Mouse (Mus musculus) heart, embryonic 14.5 days (tissue): Measurements from ENCODE around the gene Lmf2. TPM values are rescaled to one million over a fixed set of nuclear protein-coding genes. Genes with fewer than 3 reads are reported as not detected.
A peak's percentile ranks its signal among the peaks of the same experiment; 100 is the strongest.

Experiments
- ATAC-seq: fragments of 200-750 bp; cut with Nextera tagmentation; 2 replicates; pipeline ENCODE4 v1.8.0; 2017; ENCODE audit warnings: low read depth, moderate TSS enrichment; ENCODE audit not compliant: insufficient number of reproducible peaks, insufficient read depth, low FRiP score
- H3K27ac ChIP-seq, 2 experiments: fragments of 200-500 bp in 1 of 2; fragments of 300-500 bp in 1 of 2; sonication (generic) in 1 of 2; replicated peaks in 1 of 2; 2 replicates each; pipeline ENCODE4 v1.5.1; 2012 to 2014; ENCODE audit warnings: low read depth in 2 of 2, low read length in 2 of 2, control low read depth in 1 of 2, mild to moderate bottlenecking in 1 of 2, mixed read lengths in 1 of 2; ENCODE audit not compliant: control insufficient read depth in 1 of 2, insufficient read depth in 1 of 2
- H3K27me3 ChIP-seq: fragments of 300-500 bp; sonication (generic); 2 replicates; pipeline ENCODE4 v1.6.1; 2014; ENCODE audit warnings: mild to moderate bottlenecking, low read length, control low read depth; ENCODE audit not compliant: control insufficient read depth, insufficient read depth
- H3K36me3 ChIP-seq: fragments of 300-500 bp; sonication (generic); 2 replicates; pipeline ENCODE4 v1.6.1; 2014; ENCODE audit warnings: mild to moderate bottlenecking, control low read depth, low read length, mixed read lengths; ENCODE audit not compliant: control insufficient read depth, insufficient read depth
- H3K4me1 ChIP-seq, 2 experiments: fragments of 200-500 bp in 1 of 2; fragments of 300-500 bp in 1 of 2; sonication (generic) in 1 of 2; 2 replicates each; pipeline ENCODE4 v1.6.1; 2012 to 2014; ENCODE audit warnings: low read length in 2 of 2, control low read depth in 1 of 2, mixed read lengths in 1 of 2; ENCODE audit not compliant: control insufficient read depth in 2 of 2, insufficient read depth in 2 of 2
- H3K4me2 ChIP-seq: fragments of 300-500 bp; sonication (generic); 2 replicates; pipeline ENCODE4 v1.6.1; 2014; ENCODE audit warnings: mild to moderate bottlenecking, low read length
- H3K4me3 ChIP-seq, 2 experiments: fragments of 200-500 bp in 1 of 2; fragments of 300-500 bp in 1 of 2; sonication (generic) in 1 of 2; 2 replicates each; pipeline ENCODE4 v1.5.1; 2012 to 2014; ENCODE audit warnings: low read length in 2 of 2, mild to moderate bottlenecking in 2 of 2, control low read depth in 1 of 2, low read depth in 1 of 2, moderate library complexity in 1 of 2; ENCODE audit not compliant: control insufficient read depth in 1 of 2, insufficient read depth in 1 of 2
- H3K9ac ChIP-seq: fragments of 300-500 bp; sonication (generic); 2 replicates; pipeline ENCODE4 v1.6.1; 2014; ENCODE audit warnings: mild to moderate bottlenecking, low read length
- H3K9me3 ChIP-seq: fragments of 300-500 bp; sonication (generic); 2 replicates; pipeline ENCODE4 v1.6.1; 2016; ENCODE audit warnings: low read length, control low read depth; ENCODE audit not compliant: control insufficient read depth
- WGBS: fragments of 180-500 bp; shearing (Covaris S2); extraction: QIAGEN DNeasy Blood & Tissue Kit; methylation state at CpG from one replicate; pipeline ENCODE4 v1.1.7; 2014; 5-methylcytosine and 5-hydroxymethylcytosine counted together
- polyA plus RNA-seq: library from polyadenylated mRNA; unstranded; fragments of >200 nt; fragmentation: Nextera tagmentation; extraction: Ambion mirVana; gene quantifications from 2 replicates; pipeline ENCODE4 v1.2.1, GENCODE M21; 2014

Gene Lmf2
- 33.5 and 36.2 TPM in 2 replicates for polyA plus RNA-seq

DNA sequence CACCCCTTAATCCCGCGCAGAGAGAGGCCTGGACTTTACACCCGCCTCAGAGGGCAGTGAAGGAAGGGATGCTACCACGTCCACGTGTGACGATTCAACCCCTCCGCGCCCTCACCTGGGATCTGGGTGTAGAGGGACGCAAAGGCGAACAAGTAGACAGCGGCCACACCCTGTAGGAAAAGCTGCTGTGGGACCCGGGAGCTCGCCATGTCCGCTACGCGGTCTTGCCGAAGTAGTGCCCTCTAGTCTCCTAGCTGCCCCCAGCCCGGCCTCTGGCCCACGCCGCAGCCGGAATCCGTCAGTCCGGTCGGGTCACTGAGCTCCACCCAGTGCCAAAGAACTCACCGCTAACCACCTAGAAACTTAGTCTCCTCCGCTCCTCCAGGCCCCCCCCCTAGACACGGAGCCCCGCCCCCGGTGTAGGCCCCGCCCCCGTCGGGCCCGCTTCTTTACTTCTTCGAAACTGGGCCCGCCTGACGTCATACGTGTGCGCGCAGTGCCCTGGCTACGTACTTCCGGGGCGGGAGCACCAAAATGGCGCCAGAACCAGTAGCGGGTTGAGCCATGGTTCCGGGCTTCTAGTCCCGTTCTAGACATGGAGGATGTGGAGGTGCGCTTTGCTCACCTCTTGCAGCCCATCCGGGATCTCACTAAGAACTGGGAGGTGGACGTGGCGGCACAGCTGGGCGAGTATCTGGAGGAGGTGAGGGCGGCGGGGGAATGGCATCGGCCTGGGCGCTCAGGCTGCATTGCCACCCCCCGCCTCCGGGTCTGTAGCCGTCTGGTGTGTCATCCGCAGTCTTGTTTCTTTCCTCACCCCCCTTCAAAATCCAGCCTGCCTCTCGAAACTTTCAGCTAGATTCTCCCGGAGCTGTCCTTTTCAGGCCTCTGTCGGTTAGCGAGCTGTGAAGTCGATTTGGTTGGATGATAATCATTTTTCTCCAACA lies at the start of gene Lmf2, which contains the start of gene Ncaph2:
Gene Lmf2 (minus strand): TSS at position 419 of the 947 bp plus-strand sequence.
Gene Ncaph2 (plus strand): TSS at position 479 of the 947 bp plus-strand sequence.
- Histone ChIP-seq H3K27ac (peak within 1 kb of the TSS; percentile 71 to 87), H3K36me3 (peaks cover 47% of the 10 kb centered on the region), H3K4me2 (peak within 1 kb of the TSS; percentile 80), H3K4me3 (peak within 1 kb of the TSS; percentile 79 to 85), H3K4me1 (peaks cover 9 to 34% of the 10 kb centered on the region in 2 experiments), H3K9ac (peak within 1 kb of the TSS; percentile 93), H3K27me3 (no peaks in the 10 kb centered on the region), H3K9me3 (no peaks in the 10 kb centered on the region)
- WGBS, result under 1% methylated on average over 64 of the region's 64 CpGs
- ATAC-seq, result peak; percentile 89

DNA sequence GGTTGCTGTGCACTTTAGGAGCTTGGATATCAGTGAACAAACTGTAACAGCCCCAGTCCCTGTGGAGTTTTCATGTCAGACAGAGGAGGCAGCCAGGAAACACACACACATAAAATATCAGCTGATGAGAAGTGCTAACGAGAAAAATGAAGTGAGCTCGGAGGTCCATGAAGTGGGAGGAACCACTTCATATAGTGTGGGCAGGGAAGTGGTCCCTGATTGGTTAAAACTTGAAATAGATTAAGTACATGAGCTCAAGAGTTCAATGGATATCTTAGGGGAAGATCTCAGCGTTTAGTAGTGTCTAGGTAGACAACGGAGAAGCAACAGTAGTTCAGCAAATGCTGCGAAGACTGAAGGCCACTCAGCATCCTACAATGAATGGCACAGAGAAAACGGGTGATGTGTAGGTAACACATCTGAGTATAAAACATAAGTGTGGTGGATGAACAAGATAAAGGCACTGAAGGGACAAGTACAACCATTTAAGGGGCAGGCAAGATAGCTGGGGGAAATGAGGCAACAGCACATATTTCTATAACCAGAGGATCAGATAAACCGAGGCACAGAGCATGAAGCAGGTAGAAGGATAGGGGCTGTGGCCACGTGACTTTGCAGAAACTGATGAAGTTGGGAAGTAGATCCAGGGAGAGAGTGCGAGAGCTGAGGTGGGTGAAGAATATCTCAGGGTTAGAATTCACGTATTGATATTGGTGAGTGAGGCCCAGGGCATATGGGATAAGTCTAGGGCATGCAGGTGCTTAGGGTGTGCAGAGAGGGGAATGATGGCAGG lies 49.6 kb upstream of the Lmf2 start:
- H3K27me3 ChIP-seq, result no peaks in the 10 kb centered on the region
- H3K4me2 ChIP-seq, result no peak overlapping the region
- no peak overlapping the region for H3K27ac ChIP-seq
- H3K4me3 ChIP-seq, result no peak overlapping the region
- H3K36me3 ChIP-seq, result no peaks in the 10 kb centered on the region
- no peak overlapping the region for H3K9ac ChIP-seq
- peaks cover 10% of the 10 kb centered on the region; the same call in 1 of the 2 replicates for H3K9me3 ChIP-seq
- H3K4me1 ChIP-seq, result no peaks in the 10 kb centered on the region
- WGBS, result 70% methylated on average over 10 of the region's 10 CpGs
- no peak for ATAC-seq

DNA sequence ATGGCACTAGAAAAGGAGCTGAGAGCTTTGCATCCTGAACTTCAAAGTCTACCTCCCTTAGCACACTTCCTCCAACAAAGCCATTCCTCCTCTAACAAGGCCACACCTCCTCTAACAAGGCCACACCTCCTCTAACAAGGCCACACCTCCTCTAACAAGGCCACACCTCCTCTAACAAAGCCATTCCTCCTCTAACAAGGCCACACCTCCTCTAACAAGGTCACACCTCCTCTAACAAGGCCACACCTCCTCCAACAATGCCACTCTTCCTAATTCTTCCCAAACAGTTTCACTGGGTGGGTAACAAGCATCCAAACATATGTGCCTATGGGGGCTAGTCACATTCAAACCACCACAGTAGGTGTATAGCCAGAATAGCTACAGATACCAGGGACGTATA lies 47.0 kb upstream of the Lmf2 start:
- no peak for ATAC-seq

GRCm38 (mm10) chr15:89399716-89400115 lies 44.3 kb upstream of the Lmf2 start:
- no peak overlapping the region for H3K4me3 ChIP-seq
- no peak overlapping the region for H3K9ac ChIP-seq
- H3K4me1 ChIP-seq, result no peaks in the 10 kb centered on the region
- no peak for ATAC-seq
- no peak overlapping the region for H3K4me2 ChIP-seq
- 40% methylated on average over 1 of the region's 1 CpGs for WGBS
- no peaks in the 10 kb centered on the region for H3K9me3 ChIP-seq
- H3K27ac ChIP-seq, result no peak overlapping the region
- H3K27me3 ChIP-seq, result no peaks in the 10 kb centered on the region
- H3K36me3 ChIP-seq, result no peaks in the 10 kb centered on the region

More for the DNA sequence above, 47.0 kb upstream of the Lmf2 start:
- H3K4me3 ChIP-seq, result no peak overlapping the region
- H3K27ac ChIP-seq, result no peak overlapping the region
- WGBS, result 73% methylated on average over 1 of the region's 1 CpGs
- peaks cover 5% of the 10 kb centered on the region; the same call in 1 of the 2 replicates for H3K9me3 ChIP-seq
- H3K9ac ChIP-seq, result no peak overlapping the region
- no peaks in the 10 kb centered on the region for H3K36me3 ChIP-seq
- no peaks in the 10 kb centered on the region for H3K4me1 ChIP-seq
- H3K27me3 ChIP-seq, result no peaks in the 10 kb centered on the region
- H3K4me2 ChIP-seq, result no peak overlapping the region

DNA sequence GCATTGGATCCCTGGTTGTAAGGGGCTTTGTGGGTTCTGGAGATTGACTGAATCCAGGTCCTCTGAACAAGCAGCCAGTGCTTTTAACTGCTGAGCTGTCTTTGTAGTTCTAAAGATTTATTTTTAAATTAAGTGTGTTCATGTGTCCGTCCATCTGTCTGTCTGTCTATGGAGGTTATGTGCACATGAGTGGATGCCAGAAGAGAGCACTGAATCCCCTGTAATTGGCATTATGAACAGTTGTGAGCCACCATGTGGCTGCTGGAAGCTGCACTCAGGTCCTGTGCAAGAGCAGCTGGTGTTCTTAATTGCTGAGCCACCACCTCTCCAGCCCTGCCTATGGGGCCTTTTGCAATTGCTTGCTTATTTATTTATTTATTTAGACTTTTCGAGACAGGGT lies 42.7 kb upstream of the Lmf2 start:
- Histone ChIP-seq H3K4me3 (no peak overlapping the region), H3K4me2 (no peak overlapping the region), H3K9ac (no peak overlapping the region), H3K36me3 (no peaks in the 10 kb centered on the region), H3K4me1 (no peaks in the 10 kb centered on the region), H3K27me3 (no peaks in the 10 kb centered on the region), H3K27ac (no peak overlapping the region), H3K9me3 (no peaks in the 10 kb centered on the region)
- ATAC-seq, result no peak
- 85% methylated on average over 2 of the region's 2 CpGs for WGBS

DNA sequence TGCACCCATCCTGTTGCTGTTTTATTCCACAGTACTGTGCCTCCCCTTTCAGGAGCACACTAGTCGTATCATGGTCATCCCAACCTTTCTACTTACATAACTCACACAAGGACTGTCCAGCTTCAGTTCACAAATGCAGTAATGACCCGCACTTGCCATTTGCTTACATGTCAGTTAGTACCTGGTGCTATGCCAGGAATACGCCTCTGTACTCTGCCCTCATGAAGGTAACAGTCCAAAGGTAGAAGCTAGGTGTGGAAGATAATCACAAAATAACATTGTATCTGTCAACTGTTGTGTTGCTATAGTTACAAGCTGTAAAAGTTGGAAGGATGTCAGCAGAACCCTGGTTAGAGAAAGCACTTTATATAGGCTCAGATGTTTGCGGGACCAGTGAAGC lies 41.4 kb upstream of the Lmf2 start:
- ATAC-seq, result no peak
- no peaks in the 10 kb centered on the region for H3K9me3 ChIP-seq
- H3K27ac ChIP-seq, result no peak overlapping the region
- H3K36me3 ChIP-seq, result no peaks in the 10 kb centered on the region
- H3K27me3 ChIP-seq, result no peaks in the 10 kb centered on the region
- H3K4me1 ChIP-seq, result no peaks in the 10 kb centered on the region
- H3K9ac ChIP-seq, result no peak overlapping the region
- no peak overlapping the region for H3K4me3 ChIP-seq
- no peak overlapping the region for H3K4me2 ChIP-seq
- 84% methylated on average over 4 of the region's 4 CpGs for WGBS

- no peak overlapping the region for H3K9ac ChIP-seq
- whole genome bisulfite sequencing, result 86% methylated on average over 10 of the region's 10 CpGs
- H3K36me3 ChIP-seq, result no peaks in the 10 kb centered on the region
- H3K27me3 ChIP-seq, result peaks cover 4% of the 10 kb centered on the region
- no peak overlapping the region for H3K4me2 ChIP-seq
- H3K4me3 ChIP-seq, result no peak overlapping the region
- H3K9me3 ChIP-seq, result no peaks in the 10 kb centered on the region
- no peak overlapping the region for H3K27ac ChIP-seq
- H3K4me1 ChIP-seq, result no peaks in the 10 kb centered on the region
- no peak for ATAC-seq
Observed at GRCm38 (mm10) chr15:89390081-89390480, 34.6 kb upstream of the Lmf2 start.
